Mouse (Mus musculus) cerebellum, adult 11 months (tissue): ENCODE measurements around the gene Nucb2.
A peak's percentile ranks its signal among the peaks of the same experiment; 100 is the strongest.

Experiments
- DNase-seq: peaks from one replicate; pipeline ENCODE4 v3.0.0; 2022

Gene Nucb2

GRCm38 (mm10) chr7:116524577-116524976, 20.4 kb downstream of the Nucb2 start:
- no peak for DNase-seq

GRCm38 (mm10) chr7:116529793-116530192, 25.6 kb downstream of the Nucb2 start:
- no peak for DNase-seq

DNA sequence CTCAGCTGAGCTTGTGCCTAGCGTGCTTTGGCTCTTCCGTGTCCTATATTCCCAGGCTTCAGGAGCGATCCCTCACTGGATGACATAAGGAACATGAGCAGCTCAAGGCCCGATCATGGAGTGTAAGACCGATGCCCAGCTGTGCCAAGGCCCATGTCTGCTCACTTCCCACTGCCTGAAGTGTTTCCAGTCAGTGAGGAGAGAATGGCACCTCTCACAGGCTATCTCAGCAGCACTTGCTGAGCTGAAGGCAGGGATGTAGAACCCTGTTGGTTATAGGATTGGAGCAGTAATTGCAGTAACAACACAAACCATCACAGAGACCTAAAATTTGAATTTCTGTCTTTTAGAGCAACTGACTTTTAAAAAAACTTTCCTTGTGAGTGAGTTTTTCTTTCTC, 26.3 kb downstream of the Nucb2 start:
- no peak for DNase-seq

DNA sequence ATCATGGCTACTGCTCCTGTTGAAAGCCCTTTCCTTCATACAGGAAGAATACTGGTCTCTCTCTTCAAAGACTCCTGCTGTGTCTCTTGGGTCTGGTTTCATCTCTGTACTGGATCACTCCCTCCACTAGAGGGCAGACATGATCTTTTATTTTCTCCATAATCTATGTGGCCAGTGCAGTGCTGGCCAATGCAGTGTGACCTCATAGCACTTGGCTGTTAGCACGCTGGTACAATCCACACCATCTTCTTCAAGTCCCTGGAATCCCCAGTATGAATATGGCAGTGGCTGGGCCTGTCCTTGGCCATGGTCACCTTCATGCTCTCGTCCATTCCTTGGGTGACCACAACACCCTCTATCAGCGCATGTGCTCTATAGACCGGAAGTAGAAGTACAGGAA, 27.1 kb downstream of the Nucb2 start:
- peak; percentile 12 for DNase-seq

GRCm38 (mm10) chr7:116556834-116557233, 52.7 kb downstream of the Nucb2 start:
- DNase-seq, result no peak

GRCm38 (mm10) chr7:116574551-116574950, 70.4 kb downstream of the Nucb2 start:
- no peak for DNase-seq
